Mouse (Mus musculus): ENCODE measurements at regions not wholly inside any gene's neighbourhood (a gene's known extent, or its start where the extent isn't known, plus 50 kb on each side); places are given as distances from the start of the nearest gene placed in this dataset.

GRCm38 (mm10) chr13:75627405-75627804, 79.2 kb upstream of the Ell2 start:
- TF ChIP-seq POLR2A (IDR thresholded peaks at IDR 0.05; ENCODE audit: insufficient read length, low read depth) (no peak), REST (IDR thresholded peaks at IDR 0.05; ENCODE audit: insufficient read depth, insufficient read length) (no peak), MAX (IDR thresholded peaks at IDR 0.05; ENCODE audit: low read depth) (no peak), SRF (IDR thresholded peaks at IDR 0.05; ENCODE audit: control insufficient read depth, insufficient read length, low read depth) (no peak), E2F4 (IDR thresholded peaks at IDR 0.05; ENCODE audit: insufficient read depth) (no peak), MYOG (IDR thresholded peaks at IDR 0.05; ENCODE audit: control insufficient read depth in 1 of 3, insufficient read depth in 1 of 3, insufficient read length in 2 of 3, low read depth in 2 of 3) (no peak), TCF12 (IDR thresholded peaks at IDR 0.05; ENCODE audit: insufficient read depth, poor library complexity, severe bottlenecking) (no peak), MYOD1 (IDR thresholded peaks at IDR 0.05; ENCODE audit: control insufficient read depth in 1 of 3, insufficient read length in 2 of 3, low read depth in 2 of 3) (no peak), CEBPB (IDR thresholded peaks at IDR 0.05; ENCODE audit: insufficient read depth, poor library complexity, severe bottlenecking) (no peak), POLR2AphosphoS2 (IDR thresholded peaks at IDR 0.05; ENCODE audit: insufficient read length, low read depth) (no peak), USF1 (IDR thresholded peaks at IDR 0.05; ENCODE audit: low read depth) (peak; percentile 57), TCF3 (IDR thresholded peaks at IDR 0.05; ENCODE audit: insufficient read length, low read depth) (no peak)
